Mouse (Mus musculus) urinary bladder, postnatal 10 days (tissue): ENCODE data around the gene Ubap2l.

Source experiments
- DNase-seq: peaks from one replicate; pipeline ENCODE4 v3.0.0; 2022; ENCODE audit warnings: low spot score

Gene Ubap2l

DNA sequence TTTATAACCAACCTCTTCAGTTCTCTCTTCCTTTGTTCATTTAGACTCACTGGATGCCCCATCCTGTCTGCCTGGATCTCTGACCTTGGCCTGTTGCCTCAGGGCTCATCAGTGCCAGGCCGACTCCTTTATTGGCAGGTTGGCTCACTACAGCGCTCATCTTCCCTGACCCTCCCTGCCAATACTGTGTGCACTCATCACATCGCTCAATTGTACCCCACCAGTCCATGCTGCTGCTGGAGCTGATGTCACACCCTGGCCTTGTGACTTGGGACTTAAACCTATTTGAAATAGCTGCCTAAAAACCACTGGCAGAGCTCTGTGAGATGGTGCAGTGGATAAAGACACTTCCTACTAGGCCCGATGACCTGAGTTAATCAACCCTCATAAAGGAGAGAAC is 15.4 kb upstream of the Ubap2l start:
- DNase-seq: no peak

DNA sequence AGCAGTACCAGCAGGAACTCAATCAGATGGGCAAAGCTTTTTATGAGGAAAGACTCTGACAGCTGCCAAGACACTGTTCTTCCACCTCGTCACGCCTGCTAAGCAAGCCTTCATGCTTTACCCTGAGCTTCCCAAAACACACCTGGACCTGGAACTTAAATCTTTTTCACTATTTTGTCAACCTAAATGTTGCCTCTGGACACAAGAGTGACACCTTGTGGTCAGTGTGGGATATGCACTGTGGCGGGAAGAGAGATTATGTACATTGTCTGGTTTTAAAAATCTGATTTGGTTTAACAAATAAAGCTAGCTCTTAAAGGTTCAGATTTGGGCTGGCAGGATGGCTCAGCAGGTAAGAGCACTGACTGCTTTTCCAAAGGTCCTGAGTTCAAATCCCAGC is 13.1 kb upstream of the Ubap2l start:
- DNase-seq: no peak

DNA sequence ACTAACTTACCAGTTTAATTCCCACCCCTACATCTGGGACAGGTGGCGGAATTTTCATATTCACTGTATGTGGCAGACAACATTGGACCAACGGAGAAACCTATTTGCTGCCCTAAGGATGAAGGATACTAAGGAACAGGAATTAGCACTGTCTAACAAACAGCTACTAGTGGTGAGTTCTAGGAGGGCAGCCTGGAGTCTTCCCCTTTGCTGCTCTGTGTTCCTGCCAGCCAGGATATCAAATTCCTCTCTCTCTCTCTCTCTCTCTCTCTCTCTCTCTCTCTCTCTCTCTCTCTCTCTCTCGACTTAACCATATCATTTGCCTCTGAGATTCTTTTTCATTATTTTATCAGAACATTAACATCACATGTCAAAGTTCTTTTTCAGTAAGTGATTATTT is 12.0 kb upstream of the Ubap2l start:
- DNase-seq: no peak

DNA sequence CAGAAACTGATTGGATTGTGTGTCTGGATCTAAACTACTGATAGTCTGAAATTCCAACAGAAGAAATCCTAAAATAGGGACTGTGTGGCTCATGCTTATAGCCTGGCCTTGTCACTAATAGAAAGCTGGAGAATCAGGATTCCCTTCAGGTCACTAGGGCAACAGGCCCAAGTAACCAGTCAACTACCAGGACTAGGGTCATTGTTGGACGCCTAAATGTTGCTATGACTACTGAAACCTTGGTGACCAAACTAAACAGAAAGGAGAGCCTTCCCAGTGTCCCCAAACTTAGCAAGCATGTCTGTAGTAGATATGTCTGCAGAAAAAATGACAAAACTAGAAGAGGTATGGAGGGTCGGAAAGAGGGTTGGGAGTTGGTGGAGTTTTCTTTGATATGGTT is 10.1 kb upstream of the Ubap2l start:
- DNase-seq: no peak

DNA sequence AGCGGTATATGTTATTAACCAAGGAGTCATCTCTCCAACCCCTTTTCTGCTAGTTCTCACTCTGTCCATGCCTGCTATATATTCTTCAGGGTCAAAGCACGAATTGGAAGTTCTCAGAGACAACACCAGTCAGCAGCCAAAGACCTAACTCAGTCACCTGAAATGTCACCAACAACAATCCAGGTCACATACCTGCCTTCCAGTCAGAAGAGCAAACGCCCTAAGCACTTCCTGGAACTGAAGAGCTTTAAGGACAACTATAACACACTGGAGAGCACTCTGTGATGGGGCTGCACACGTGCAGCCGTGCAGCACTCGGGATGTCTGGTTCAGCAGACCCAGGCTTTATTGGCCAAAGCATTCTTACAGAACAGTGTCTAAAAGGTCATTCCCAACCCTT is 9.1 kb upstream of the Ubap2l start:
- no peak for DNase-seq

DNA sequence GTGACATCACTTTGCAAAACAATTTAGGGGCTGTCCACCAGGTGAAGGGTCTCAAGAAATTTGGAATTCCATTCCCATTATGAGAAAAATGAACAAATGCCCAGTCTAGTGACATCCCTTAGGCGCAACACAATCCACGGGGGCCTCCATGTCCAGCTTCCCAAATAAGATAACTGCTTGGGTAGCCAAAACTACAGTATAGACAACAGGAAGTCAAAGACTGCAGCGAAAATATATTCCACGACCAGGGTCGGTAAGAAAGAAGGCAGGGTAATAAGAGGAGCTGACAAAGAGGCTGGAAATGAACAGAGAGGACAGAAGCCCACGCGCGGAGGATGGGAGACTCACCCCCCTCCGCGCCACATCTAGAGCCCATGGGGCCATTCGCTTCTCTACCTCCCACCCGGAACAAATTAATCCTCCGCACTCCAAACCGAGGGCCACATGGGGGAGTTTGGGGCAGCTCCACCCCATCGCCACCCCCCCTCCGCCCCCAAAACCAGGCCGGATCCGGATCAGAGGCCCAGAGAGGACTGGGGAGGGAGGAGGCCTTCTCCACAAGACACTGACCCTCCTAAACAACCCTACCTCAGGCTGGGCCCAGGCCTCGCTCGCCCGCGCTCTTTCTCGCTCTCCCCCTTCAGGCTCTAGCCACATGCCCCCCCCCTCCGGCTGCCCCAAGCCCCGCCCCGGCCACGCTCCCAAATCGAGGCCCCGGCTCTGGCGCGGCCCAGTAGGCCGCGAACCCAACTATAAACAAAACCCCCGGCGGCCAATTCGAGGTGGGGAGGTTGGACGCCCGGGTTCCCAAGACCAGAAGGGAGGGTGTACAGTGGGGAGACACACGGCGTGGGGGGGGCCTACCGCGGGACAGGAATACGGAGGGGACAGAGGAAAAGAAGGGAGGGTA is 732 bp downstream of the Ubap2l start, which contains the start of gene 4933434E20Rik:
Gene 4933434E20Rik, plus strand, starts transcription at position 196 of the 910 bp plus-strand sequence.
- DNase-seq: peak; percentile 15

DNA sequence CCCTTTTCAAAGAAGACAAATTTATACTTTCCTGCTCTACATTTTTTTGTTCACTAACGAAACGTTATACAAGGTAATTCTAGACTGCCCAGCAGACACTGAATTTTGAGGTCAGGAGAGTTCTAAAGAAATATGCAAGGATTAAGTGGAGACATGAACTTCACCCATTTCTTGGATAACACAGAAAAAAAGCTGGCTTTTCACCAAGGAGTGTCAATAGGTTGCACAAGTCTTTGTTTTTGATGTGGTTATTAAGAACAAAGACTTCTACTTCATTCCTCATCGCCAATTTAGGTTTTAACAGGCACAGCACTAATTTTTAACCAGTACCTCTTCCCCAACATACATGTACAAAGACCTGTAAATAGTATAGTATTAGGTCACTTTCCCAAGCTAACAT is 2.7 kb downstream of the Ubap2l start:
- DNase-seq: no peak

DNA sequence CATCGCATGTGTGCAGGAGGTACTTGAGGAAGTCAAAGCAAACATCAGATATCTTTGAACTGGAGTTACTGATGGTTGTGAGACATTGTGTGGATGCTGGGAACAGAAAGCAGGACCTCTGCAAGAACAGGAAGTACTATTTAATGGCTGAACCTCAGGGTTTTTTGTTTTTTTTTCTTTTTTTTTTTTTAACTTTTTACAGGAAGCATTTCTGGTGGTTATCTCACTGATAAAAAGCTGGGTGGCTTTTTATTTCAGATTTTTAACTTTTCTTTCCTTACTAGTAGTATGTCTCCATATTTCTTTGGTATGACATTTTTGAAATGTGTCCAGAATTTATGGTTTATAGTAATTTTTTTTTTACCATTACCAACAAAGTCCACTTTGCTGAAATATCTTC is 16.2 kb downstream of the Ubap2l start:
- no peak for DNase-seq

DNA sequence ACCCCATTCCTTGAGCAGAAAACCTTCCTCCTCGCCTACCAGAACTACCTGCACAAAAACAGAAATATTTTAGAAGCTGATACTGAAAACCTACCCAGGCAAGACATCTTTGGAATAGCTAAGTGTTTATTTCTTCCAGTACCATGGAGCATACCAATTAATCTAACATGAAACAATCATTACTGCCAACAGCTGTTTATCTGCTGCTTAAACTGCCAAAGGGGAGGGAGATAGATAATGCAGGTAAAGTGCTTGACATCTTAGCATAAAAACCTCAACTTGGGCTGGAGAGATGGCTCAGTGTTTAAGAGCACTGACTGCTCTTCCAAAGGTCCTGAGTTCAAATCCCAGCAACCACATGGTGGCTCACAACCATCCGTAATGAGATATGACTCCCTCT is 17.8 kb downstream of the Ubap2l start:
- no peak for DNase-seq

DNA sequence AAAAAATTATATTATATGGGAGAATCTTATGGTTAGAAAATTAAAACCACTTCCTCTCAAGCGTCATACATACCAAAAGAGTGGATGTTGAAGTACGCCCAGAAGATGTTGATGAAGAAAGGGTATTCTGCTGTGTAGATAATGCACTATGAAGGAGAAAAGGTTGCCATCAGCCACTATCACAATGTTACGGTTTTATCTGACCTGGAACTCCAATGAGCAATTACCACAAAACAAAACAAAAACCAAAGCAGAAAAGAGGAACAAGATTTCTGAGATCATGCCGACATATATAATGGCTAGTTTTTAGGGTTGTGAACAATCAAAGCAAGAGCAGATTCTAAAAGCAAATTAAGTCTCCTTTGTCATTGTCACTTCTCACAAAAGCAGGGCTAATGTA is 35.8 kb downstream of the Ubap2l start:
- no peak for DNase-seq

DNA sequence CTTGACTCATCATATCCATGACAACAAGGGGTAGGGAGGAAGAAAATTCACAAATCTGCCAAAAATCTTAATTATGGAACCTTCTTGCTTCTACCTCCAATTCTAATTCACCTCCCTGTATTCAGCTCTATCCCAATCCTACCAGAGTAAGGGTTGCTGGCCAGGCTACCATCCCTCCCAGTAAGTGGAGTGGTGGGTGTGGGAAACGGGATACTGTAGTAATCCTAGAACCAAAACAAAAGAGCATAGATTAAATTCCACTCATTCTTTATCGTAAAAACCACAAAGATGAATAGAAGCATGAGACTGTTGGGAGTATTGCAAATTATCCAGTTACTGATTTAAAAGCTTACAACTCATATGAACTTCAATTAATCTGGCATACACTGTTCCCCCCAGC is 42.1 kb downstream of the Ubap2l start:
- no peak for DNase-seq

DNA sequence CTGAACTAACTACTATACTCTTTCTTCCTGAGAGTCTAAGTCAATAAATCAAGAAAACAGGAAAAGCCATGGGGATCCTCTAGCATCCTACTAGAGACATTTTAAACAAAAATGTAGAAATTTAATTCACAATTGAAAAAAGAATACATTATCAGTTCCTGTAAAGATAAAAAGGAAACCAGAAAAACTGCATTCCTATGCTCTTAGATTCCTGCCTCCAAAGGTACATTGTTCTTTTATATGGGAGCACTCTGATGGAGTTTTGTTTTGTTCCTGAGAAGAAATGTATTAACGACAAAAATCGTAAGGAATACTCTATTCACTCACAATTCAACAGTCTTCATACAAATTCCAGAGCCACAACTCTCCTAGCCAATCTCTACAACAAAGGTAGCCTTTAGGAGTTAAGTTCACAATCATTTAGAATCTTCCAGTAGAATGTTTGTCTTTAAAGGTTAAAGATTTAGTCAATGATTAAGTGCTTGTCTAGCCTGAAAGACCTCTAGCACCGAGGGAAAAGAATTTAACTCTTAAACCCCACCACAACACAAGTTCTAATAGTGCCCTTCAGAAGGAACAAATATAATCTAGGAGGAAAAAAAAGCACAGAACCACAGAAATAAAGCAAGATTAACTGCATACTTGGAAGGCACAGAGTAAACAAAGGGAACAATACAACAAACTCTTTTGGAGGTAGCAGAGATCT is 48.2 kb downstream of the Ubap2l start:
- DNase-seq: no peak

DNA sequence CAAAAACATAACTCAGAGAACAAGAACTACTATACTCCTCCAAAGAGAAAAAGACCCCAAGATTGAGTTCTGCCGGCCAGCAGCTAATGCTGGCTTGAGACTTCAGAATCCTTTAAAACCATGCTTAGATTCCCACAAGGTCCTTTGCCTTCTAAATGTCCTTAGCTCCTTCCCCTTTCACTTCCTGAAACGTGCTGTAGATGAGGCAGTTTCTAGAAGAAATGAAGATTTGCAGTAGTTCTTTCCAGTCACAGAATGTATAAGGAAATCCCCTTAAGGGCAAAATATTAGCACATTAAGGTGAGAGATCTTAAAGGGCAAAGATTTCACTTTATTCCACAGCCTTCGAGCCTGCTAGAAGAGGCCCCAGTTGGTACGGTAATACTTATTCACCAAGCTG is 52.6 kb downstream of the Ubap2l start:
- no peak for DNase-seq

DNA sequence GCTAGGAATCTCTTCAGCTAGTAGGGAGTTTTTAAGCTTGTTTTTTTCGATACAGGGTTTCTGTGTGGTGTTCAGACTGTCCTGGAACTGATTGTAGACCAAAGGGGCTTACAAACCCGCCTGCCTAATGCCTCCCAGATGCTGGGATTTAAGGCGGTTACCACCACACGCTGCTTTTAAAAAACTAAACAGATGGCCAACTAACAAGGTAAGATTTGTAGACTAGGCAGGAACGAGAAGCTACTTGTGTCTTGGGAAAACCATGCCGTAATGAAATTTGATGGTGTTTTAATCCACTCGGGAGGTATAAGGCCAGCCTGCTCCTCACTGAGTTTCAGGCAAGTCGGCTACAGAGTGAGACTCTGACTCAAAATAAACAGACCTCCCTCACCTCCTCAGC is 53.3 kb downstream of the Ubap2l start:
- no peak for DNase-seq

DNA sequence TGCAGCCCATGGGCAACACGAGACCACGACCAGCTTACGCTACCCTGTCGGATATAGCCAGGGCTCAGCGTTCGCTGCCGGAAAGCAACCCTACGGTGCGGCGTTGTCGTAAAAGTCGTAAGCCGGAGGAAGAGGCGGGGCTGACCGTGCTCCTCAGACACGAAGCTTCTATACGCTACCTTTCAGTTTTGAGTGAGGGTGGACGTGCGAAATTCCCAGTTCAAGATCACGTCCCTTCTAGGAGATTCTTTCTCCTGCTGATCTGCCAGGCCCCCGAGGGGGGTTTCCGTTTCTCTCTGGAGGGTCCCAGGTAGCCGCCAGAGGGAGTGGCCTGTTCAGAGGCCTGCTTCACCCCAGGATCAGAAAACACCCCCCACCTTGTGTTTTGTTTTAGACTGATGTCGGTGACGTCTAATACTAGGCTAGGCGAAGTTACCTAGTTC is 53.8 kb downstream of the Ubap2l start, which contains the start of gene Hax1:
Gene Hax1, minus strand, starts transcription at position 169 of the 443 bp plus-strand sequence.
- DNase-seq: peak; percentile 63

DNA sequence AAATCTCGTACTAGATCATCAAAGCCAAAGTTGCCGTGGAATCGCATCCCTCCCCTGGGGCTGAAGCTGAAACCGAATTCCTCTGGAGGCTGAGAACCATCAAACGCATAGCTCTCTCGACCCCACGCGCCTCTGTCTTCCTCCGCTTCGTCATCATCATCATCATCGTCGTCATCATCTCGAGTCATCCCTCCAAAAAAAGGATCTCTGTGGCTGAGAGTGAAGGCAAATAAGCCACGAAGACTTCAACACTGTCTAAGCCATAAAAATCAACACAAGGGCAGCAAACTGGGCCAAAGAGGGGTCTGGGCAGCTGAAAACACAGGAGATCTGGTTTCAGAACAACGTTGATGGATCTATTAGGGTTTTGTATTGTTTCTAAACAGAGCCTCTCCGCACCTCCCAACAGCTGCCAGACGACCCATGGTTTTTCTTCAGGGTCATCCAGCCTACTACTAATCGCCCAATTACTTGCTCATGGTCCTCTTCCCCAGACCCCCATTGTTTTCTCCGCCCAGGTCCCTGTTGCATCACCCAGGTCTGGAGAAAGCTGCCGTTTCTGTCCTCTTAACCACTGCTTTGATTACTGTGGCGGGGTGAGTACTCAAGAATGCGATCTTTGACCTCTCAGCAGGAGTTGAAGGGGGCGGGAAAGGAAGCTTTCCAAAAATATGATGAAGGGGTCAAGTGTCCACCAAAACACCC is 54.5 kb downstream of the Ubap2l start:
- no peak for DNase-seq

DNA sequence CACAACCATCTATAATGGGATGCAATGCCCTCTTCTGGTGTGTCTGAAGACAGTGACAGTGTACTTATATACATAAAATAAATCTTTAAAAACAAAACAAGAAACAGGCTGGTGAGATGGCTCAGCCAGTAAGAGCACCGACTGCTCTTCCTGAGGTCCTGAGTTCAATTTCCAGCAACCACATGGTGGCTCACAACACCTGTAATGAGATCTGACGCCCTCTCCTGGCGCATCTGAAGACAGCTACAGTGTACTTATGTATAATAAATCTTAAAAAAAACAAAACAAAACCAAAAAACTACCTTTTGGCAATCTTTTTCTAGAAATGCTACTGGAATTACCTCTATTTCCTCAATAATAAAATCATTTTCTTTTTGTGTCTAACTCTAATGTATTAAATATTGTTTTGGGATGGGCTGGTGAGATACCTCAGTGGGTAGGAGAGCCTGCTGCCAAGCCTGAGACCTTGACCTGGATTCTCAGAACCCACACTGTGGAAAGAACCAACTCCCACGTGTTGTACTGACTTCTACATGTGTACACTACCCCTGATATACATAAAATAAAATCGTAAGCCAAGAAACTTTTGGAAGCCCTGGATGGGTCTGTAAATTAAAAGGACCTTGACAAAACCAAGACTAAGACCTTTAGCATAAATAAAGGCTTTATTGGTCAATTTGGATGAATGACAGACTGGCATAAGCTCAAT is 57.5 kb downstream of the Ubap2l start:
- no peak for DNase-seq

DNA sequence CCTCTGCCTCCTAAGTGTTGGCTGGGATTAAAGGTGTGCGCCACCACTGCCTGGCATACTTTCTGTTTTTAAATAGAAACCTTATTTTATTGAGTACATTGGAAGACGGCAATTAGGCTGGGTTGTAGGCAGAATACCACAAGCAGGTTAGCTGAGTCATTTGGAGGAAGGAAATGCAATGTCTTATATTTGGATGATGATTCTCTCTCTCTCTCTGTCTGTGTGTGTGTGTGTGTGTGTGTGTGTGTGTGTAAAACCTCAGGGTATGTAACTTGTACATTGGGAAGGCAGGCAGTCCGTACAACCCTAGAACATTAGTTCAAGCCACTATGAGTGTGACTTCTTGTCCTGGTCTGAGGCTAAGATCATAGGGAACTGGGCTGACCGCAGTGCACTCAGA is 64.6 kb downstream of the Ubap2l start:
- no peak for DNase-seq

DNA sequence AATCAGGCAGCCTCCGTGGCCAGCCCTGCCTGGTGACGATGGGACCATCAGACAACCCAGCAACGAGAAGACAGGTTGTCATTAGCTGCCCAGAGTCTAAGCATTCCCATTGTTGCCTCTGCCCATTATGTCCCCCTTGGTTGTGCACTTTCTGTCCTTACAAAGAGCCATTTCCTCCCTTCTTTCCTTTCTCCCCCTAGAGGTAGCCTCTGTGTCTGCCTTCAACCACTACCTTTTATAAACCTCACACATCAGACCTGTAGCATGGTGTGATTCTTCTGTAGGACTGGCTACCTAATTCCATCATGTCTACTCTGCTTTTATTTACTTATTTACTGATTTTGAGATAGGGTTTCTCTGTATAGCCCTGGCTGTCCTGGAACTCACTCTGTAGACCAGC is 65.2 kb downstream of the Ubap2l start:
- DNase-seq: no peak

DNA sequence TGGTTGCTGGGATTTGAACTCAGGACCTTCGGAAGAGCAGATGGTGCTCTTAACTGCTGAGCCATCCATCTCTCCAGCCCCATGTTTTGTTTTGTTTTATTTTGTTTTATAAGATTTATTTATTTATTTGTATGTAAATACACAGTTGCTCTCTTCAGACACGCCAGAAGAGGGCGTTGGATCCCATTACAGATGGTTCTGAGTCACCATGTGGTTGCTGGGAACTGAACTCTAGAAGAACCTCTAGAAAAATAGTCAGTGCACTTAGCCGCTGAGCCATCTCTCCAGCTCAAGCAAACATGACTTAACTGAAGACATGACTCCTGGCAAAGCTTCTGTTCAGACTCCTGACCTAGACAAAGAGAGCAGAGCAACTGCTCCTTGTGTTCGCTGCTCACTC is 70.0 kb downstream of the Ubap2l start:
- DNase-seq: no peak

DNA sequence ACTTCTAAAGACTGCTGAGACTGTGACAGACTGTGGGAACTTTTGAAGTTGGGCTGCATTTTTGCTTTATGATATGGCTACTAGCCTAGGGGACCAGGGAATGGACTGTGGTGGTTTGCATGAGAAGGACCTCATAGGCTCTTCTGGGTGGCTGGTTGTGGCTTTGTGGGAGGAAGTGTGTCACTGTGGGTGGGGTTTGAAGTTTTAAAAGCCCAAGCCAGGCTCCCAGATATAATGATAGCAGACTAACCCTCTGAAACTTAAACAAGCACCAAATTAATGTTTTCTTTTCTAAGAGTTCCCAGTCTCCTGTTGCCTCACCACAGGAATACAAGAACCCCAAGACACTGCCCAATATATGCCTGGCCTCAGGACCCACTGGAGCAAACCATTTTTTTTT is 75.6 kb downstream of the Ubap2l start:
- DNase-seq: no peak

DNA sequence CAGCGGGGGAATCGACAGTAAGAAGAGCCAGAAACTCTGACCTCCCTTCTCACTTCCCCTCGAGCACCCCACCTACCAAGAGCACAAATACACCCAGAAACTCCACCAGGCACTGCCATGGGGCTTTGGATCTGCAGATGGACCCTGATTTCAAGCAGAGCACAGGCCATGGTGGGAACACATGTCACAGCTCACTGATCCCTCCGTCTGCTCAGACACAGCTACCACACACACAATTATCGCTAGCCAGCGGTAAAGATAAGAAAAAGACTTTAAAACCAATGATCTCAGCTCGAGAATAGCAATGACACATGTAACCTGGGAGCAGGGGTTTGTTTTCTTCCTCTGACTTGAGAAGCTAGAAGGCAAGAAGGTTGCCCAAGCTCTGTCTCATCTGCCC is 83.9 kb downstream of the Ubap2l start:
- no peak for DNase-seq
